Mouse (Mus musculus): ENCODE data around the gene Matk.

GRCm38 (mm10) chr10:81272356-81272755 is 19.6 kb downstream of the Matk start:
- TF ChIP-seq POLR2A (IDR thresholded peaks at IDR 0.05; ENCODE audit: borderline replicate concordance, extremely low read depth, low read depth, low read length), result no peak
- no peak for TF ChIP-seq CTCF (IDR thresholded peaks at IDR 0.05; ENCODE audit: insufficient read depth, low read length)

Measured in lung, adult 2 months (tissue).